Mouse (Mus musculus) embryonic facial prominence, embryonic 12.5 days (tissue): ENCODE data around the gene Nradd. TPM values are rescaled to one million over a fixed set of nuclear protein-coding genes. Genes with fewer than 3 reads are reported as not detected.

Experiments used
- ATAC-seq: fragments of 200-750 bp; cut with Nextera tagmentation; 2 replicates; pipeline ENCODE4 v1.8.0; 2017; ENCODE audit not compliant: insufficient number of reproducible peaks, insufficient read depth, low FRiP score, low TSS enrichment
- H3K27ac ChIP-seq: fragments of 300-500 bp; sonication (generic); 2 replicates; pipeline ENCODE4 v1.5.1; 2016; ENCODE audit warnings: mild to moderate bottlenecking
- H3K27me3 ChIP-seq: fragments of 300-500 bp; sonication (generic); 2 replicates; pipeline ENCODE4 v1.6.1; 2016; ENCODE audit warnings: mild to moderate bottlenecking, moderate library complexity
- H3K36me3 ChIP-seq: fragments of 300-500 bp; sonication (generic); 2 replicates; pipeline ENCODE4 v1.6.1; 2016; ENCODE audit warnings: mild to moderate bottlenecking
- H3K4me1 ChIP-seq: fragments of 300-500 bp; sonication (generic); 2 replicates; pipeline ENCODE4 v1.6.1; 2016
- H3K4me2 ChIP-seq: fragments of 300-500 bp; sonication (generic); replicated peaks from 2 replicates; pipeline ENCODE4 v1.6.1; 2016; ENCODE audit warnings: mild to moderate bottlenecking, moderate library complexity
- H3K4me3 ChIP-seq: fragments of 300-500 bp; sonication (generic); 2 replicates; pipeline ENCODE4 v1.5.1; 2016; ENCODE audit warnings: mild to moderate bottlenecking
- H3K9ac ChIP-seq: fragments of 300-500 bp; sonication (generic); 2 replicates; pipeline ENCODE4 v1.6.1; 2016; ENCODE audit warnings: mild to moderate bottlenecking, moderate library complexity
- H3K9me3 ChIP-seq: fragments of 300-500 bp; sonication (generic); 2 replicates; pipeline ENCODE4 v1.6.1; 2016; ENCODE audit warnings: mild to moderate bottlenecking, moderate library complexity
- WGBS: fragments of 180-500 bp; shearing (Covaris S2); methylation state at CpG from one replicate; pipeline ENCODE4 v1.1.7; 2016; 5-methylcytosine and 5-hydroxymethylcytosine counted together
- polyA plus RNA-seq: library from polyadenylated mRNA; unstranded; fragments of >200 nt; fragmentation: Nextera tagmentation; extraction: Ambion mirVana; gene quantifications from 2 replicates; pipeline ENCODE4 v1.2.1, GENCODE M21; 2016

The Nradd gene
- polyA plus RNA-seq, 1 experiment from 2014 or later: 58.8 TPM

DNA sequence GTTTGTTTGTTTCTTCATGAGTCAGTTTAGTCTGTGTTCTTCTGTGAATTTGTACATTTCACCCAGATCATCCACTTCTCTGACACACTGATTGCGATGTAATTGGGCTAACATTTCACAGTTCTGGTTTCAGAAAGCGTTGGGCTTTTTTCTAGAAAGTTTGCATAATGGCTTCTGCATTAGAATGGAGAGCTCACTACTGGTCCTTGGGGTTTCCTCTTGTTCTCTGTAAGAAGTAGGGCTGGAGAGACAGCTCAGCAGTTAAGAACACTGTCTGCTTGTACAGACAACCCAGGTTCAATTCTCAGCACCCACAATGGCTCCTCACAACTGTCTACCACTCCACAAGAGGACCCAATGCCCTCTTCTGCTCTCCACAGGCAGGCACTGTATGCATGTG is 36.0 kb upstream of the Nradd start:
- no peak overlapping the region for H3K27ac ChIP-seq
- no peak for ATAC-seq
- no peaks in the 10 kb centered on the region for H3K9me3 ChIP-seq
- WGBS: 83% methylated on average over 2 of the region's 2 CpGs
- 0 out of 2 replicates have a peak, but pooled peaks cover 6% of the 10 kb centered on the region for H3K36me3 ChIP-seq
- no peak overlapping the region for H3K9ac ChIP-seq
- no peaks in the 10 kb centered on the region for H3K27me3 ChIP-seq
- peaks cover 10% of the 10 kb centered on the region; the same call in 1 of the 2 replicates for H3K4me1 ChIP-seq
- no peak overlapping the region for H3K4me2 ChIP-seq
- H3K4me3 ChIP-seq: no peak overlapping the region

DNA sequence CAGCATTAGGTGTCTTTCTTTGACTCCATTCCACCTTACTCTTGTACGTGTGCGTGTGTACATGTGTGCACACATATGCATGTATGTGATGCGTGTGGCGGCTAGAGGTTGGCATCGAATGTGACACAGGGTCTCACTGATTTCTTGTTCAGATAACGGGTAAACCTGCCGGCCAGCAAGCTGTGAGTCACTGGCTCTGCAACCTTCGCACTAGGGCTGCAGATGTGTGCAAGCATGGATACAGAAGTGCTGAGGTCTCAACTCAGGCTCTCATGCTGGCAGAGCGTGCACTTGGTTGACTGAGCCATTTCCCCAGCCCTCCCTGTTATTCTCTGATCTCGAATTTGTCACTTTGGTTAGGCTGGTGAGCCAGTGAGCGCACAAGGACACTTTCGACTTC is 35.3 kb upstream of the Nradd start:
- Histone ChIP-seq H3K9ac (no peak overlapping the region), H3K4me1 (peaks cover 12% of the 10 kb centered on the region; the same call in 1 of the 2 replicates), H3K9me3 (no peaks in the 10 kb centered on the region), H3K4me3 (no peak overlapping the region), H3K27me3 (no peaks in the 10 kb centered on the region), H3K4me2 (no peak overlapping the region), H3K36me3 (0 out of 2 replicates have a peak, but pooled peaks cover 6% of the 10 kb centered on the region), H3K27ac (no peak overlapping the region)
- 93% methylated on average over 12 of the region's 12 CpGs for WGBS
- no peak for ATAC-seq

DNA sequence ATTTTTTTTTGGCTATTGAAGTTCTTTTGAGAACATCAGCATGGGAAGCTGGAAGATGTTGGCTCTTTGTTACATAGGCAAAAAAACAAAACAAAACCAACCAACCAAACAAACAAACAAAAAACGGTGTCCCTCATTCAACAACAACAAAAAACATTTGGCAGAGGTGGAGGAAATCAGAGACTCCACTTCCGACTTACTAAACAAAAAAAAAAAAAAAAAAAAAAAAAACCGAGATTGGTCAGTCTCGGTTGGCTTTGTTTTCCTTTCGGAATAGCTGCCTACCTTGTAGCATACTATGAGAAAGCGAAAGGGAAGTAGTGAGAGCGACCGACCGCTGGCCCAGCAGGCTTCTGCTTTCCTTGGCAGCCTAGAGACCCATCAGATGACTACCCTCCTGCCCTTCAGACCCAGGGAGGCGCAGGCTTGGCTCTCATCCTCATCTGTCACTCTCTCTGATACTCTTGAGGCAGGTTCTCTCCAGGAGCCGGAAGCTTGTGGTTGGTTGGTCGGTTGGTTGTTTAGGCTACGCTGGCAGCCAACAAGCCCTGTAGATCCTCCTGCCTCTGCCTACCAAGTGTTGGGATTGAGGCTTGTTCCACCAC is 33.3 kb upstream of the Nradd start:
- H3K27ac ChIP-seq: no peak overlapping the region
- peak overlapping the region; percentile 70; the same call in 1 of the 2 replicates for H3K9ac ChIP-seq

DNA sequence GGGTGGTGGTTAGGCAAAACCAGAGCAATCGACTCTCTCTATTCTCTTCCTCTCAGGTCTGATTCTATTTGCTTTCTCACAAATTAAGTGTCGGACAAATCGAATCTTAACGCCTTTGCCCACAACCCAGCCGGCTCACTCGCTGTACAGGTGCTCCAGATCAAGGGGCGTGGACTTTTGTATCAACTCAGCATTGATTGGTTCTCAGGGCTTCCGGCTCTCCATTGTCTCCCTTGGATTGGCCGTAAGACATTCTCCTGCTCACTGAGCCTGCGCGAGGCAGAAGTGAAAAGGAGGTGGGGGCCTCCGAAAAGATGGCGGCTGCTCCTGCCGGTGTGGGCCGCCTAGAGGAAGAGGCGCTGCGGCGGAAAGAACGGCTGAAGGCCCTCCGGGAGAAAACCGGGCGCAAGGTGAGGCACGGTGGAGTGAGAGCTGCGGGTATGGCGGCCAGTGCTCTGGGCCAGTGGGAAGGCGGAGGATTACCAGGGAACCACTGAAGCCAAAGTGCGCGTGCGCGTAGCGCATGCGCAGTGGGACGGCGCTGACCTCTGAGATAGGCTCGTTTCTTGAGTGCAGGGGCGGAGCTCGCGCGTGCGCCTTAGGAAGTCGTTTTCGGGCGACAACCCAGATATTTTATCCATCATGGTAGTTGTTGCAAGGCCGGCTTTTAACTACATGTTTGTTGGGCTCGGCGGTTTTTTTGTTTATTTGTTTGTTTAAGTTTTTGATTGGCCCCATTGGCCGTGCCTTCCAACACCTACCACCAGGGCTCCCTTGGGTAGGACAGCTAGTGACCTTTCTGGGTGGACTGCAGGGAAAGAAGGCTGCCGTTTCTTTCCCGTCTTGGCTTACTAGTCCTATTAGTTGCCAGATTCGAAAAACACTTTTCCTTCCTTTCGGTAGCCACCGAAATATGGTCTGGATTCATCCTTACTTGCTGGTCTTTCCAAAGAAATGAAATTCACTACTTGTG is 32.3 kb upstream of the Nradd start, which contains the start of gene Ccdc12:
Gene Ccdc12 (plus strand): TSS at position 255 of the 973 bp plus-strand sequence.
- Histone ChIP-seq H3K27ac (peak within 1 kb of the TSS; percentile 86), H3K9me3 (no peaks in the 10 kb centered on the region), H3K4me2 (peak within 1 kb of the TSS; percentile 69), H3K36me3 (0 out of 2 replicates have a peak, but pooled peaks cover 6% of the 10 kb centered on the region), H3K4me3 (peak within 1 kb of the TSS; percentile 66), H3K4me1 (peaks cover 25% of the 10 kb centered on the region; the same call in 1 of the 2 replicates), H3K9ac (peak within 1 kb of the TSS; percentile 70), H3K27me3 (peaks cover 27% of the 10 kb centered on the region)
- WGBS: under 1% methylated on average over 52 of the region's 52 CpGs
- peak; percentile 94 for ATAC-seq

More for the DNA sequence above, 33.3 kb upstream of the Nradd start:
- ATAC-seq: no peak
- WGBS: 78% methylated on average over 13 of the region's 13 CpGs
- H3K4me2 ChIP-seq: peak overlapping the region; percentile 69
- 0 out of 2 replicates have a peak, but pooled peaks cover 6% of the 10 kb centered on the region for H3K36me3 ChIP-seq
- H3K27me3 ChIP-seq: peaks cover 16% of the 10 kb centered on the region
- H3K9me3 ChIP-seq: no peaks in the 10 kb centered on the region
- peaks cover 25% of the 10 kb centered on the region; the same call in 1 of the 2 replicates for H3K4me1 ChIP-seq
- peak overlapping the region; percentile 66 for H3K4me3 ChIP-seq

DNA sequence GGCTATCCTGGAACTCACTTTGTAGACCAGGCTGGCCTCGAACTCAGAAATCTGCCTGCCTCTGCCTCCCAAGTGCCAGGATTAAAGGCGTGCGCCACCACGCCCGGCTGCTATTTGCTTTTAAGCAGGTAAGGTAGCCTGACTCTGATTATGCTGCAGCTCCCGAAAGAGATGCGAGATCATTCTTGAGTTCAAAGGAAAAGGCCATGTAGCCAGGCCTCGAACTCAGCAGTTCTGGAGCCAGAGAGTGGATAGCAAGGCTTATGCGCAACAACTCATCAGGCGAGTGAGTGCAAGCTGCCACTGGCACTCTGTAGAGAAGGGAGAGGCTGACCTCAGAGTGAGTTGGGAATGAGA is 31.4 kb upstream of the Nradd start:
- Histone ChIP-seq H3K27ac (0 out of 2 replicates have a peak overlapping the region, but pooled peaks have one; percentile 30), H3K4me3 (peak overlapping the region; percentile 66), H3K27me3 (peaks cover 36% of the 10 kb centered on the region), H3K4me2 (peak overlapping the region; percentile 69), H3K9me3 (no peaks in the 10 kb centered on the region), H3K4me1 (peaks cover 25% of the 10 kb centered on the region; the same call in 1 of the 2 replicates), H3K36me3 (0 out of 2 replicates have a peak, but pooled peaks cover 6% of the 10 kb centered on the region), H3K9ac (no peak overlapping the region)
- 84% methylated on average over 10 of the region's 10 CpGs for WGBS
- ATAC-seq: no peak

DNA sequence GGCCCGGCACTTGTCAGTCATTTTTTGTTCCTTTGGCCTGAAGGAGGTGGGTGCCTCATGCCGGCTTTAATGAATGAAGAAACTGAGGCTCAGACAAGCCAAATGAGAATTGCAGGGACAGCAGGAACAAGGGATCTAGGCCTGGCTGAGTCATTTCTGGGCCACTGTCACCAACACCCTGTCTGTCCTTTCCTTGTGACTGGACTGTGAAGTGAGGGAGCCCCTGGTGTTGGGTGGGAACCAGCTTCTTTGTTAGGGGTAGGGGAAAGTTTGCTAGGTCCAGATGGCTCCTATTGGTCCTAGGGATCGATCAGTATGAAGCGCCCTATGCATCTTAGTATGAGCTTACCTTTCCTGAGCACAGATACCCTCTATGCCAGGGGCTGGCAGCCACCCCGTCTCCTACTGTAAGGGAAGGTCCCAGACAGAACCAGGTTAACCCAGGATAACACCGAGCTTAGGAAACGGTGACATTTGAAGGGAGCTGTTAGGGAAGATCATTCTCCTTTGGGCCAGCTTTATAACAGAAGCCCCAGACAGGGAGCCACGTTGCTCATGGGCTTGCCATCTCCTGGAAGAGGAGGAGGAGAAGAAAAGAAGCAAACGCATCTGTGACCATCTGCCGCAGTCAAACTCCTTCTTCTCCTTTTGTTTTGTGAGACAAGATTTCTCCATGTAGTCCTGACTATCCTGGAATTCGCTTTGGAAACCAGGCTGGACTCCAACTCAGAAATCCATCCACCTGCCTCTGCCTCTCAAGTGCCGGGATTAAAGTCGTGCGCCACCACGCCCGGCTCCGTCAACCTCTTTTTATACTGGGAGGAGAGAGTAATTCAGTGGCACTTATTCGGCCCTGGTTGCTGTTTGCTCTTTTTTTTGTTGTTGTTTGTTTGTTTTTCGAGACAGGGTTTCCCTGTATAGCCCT is 30.7 kb upstream of the Nradd start:
- Histone ChIP-seq H3K27me3 (peaks cover 37% of the 10 kb centered on the region), H3K9me3 (no peaks in the 10 kb centered on the region), H3K27ac (no peak overlapping the region), H3K4me1 (peaks cover 25% of the 10 kb centered on the region; the same call in 1 of the 2 replicates), H3K9ac (no peak overlapping the region), H3K4me2 (peak overlapping the region; percentile 99), H3K4me3 (0 out of 2 replicates have a peak overlapping the region, but pooled peaks have one; percentile 63), H3K36me3 (0 out of 2 replicates have a peak, but pooled peaks cover 6% of the 10 kb centered on the region)
- no peak for ATAC-seq
- WGBS: 79% methylated on average over 19 of the region's 19 CpGs

DNA sequence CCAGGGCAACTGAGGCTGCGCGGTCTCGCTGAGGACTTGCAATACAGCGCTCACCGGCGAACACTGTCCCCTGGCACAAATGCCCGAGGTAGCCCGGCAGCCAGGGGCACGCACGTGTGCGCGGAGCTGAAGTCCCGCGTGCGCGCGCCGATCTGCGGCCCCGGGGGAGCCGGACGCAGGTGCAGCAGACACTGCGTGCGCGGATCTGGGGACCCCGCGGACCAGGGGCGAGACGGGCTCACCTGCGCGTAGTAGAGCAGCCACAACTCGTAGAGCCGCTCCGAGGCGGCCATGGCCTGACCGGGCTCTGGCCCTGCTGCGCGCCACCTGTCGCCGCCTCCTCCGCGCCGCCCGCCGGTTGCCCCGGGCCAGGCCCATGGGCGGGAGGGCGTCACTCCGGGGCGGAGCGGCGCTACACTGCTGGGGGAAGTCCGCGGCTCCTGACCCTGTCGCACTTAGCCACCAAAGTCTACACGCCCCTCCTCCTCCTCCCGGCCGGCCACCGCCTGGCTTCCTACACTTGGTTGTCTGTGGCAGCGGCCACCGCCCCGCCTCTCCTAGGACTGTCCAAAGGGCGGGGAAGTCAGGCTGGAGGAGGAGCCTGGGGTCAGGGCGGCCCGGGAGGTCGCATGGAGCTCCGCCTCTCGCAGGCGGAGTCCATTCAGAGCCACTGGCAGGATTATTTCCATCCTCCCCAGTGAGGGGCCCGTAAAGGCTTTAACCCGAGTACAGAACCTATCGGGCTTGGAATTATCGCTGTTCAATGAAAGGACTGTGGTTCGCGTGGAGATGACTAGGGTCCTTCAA is 29.6 kb upstream of the Nradd start, which contains the start of gene Nbeal2:
Gene Nbeal2 (minus strand): TSS at position 507 of the 807 bp plus-strand sequence.
- H3K4me1 ChIP-seq: peaks cover 25% of the 10 kb centered on the region; the same call in 1 of the 2 replicates
- no peaks in the 10 kb centered on the region for H3K9me3 ChIP-seq
- under 1% methylated on average over 75 of the region's 75 CpGs for WGBS
- peak within 1 kb of the TSS; percentile 64 for H3K9ac ChIP-seq
- ATAC-seq: peak; percentile 62
- H3K27me3 ChIP-seq: peaks cover 42% of the 10 kb centered on the region
- no peak within 1 kb of the TSS for H3K27ac ChIP-seq
- H3K4me2 ChIP-seq: peak within 1 kb of the TSS; percentile 99
- H3K4me3 ChIP-seq: peak within 1 kb of the TSS; percentile 63
- no peaks in the 10 kb centered on the region for H3K36me3 ChIP-seq

DNA sequence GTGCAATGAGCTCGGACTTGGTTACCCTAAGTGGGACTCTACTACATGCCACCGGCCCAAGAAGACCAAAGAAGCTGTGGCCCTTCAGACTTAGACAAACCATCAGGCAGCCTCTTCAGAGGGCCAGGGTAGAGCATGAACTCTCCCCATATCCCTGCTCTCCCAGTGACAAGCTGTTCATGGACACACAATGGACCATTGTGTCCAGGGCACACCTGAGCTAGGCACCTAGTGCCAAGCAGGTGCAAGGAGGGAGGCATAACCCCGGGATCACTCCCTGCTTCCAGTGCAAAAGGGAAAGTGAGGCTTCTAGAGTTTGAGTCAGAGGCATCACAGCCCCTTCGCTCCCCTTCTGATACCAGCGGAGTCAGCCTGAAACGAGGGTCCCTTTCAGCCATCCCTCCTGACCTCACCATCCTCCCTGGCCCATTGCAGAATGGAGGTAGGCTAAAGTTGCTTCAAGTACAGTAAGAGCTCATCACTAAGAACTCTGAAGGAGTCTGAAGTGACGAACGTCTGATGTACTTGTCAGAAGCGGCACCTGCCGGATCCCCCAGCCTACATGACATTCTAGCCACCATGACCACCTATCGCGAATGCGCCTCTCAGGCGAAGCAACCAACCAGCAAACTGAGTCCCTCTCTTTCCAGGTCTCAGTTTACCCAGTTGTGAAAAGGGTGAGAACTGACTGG is 28.9 kb upstream of the Nradd start:
- 18% methylated on average over 14 of the region's 14 CpGs for WGBS
- H3K27ac ChIP-seq: no peak overlapping the region
- H3K9me3 ChIP-seq: no peaks in the 10 kb centered on the region
- ATAC-seq: no peak
- peaks cover 25% of the 10 kb centered on the region; the same call in 1 of the 2 replicates for H3K4me1 ChIP-seq
- no peaks in the 10 kb centered on the region for H3K36me3 ChIP-seq
- peak overlapping the region; percentile 64; the same call in 1 of the 2 replicates for H3K9ac ChIP-seq
- H3K4me3 ChIP-seq: peak overlapping the region; percentile 63
- peak overlapping the region; percentile 99 for H3K4me2 ChIP-seq
- H3K27me3 ChIP-seq: peaks cover 42% of the 10 kb centered on the region

DNA sequence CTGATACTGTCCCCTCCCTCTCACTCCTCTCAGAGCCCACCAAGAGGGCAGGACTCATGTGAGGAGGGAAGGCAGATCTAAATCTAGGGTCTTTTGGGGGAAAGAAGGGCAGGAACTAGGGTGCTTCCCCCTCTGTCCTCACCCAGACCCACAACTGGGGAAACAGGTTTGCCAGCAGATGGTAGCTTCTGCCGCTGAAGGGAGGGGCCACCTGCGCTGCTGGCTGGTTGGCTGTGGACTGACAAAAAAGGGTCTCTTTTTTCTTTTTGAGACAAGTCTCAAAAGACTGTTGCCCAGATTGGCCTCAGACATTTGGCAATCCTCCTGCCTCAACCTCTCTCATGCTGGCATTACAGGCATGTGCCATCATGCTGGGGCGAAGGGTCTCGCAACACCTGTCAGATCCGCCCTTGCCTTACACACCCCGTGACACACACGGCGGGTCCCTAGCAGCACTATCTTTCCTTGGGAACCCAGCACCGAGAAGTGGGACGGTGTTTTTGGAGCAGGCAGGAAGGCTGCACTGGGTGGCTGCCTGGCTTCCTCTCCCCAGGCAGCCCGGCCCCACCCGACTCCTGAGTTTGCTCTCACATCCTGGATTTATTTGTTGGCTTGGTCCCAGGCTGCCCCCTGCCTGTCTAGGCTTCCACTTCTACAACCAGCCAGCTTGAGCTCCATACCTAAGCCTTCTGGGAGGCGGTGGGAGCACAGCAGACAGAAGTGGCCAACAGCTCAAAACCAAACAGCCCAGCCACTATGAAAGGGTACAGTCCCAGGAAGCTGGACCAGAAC is 27.9 kb upstream of the Nradd start:
- H3K4me1 ChIP-seq: peaks cover 21% of the 10 kb centered on the region; the same call in 1 of the 2 replicates
- H3K9ac ChIP-seq: no peak overlapping the region
- peaks cover 42% of the 10 kb centered on the region for H3K27me3 ChIP-seq
- whole genome bisulfite sequencing: 29% methylated on average over 13 of the region's 13 CpGs
- no peak overlapping the region for H3K27ac ChIP-seq
- no peak overlapping the region for H3K4me3 ChIP-seq
- no peaks in the 10 kb centered on the region for H3K36me3 ChIP-seq
- ATAC-seq: no peak
- peak overlapping the region; percentile 1; the same call in 1 of the 2 replicates for H3K4me2 ChIP-seq
- no peaks in the 10 kb centered on the region for H3K9me3 ChIP-seq
